Mouse (Mus musculus) hindbrain, embryonic 13.5 days (tissue): ENCODE results near the gene Klhl8. TPM values are rescaled to one million over a fixed set of nuclear protein-coding genes. Genes with fewer than 3 reads are reported as not detected.

ENCODE experiments used
- ATAC-seq: fragments of 200-750 bp; cut with Nextera tagmentation; 2 replicates; pipeline ENCODE4 v1.8.0; 2017; ENCODE audit warnings: moderate TSS enrichment; ENCODE audit not compliant: low FRiP score
- H3K27ac ChIP-seq: fragments of 300-500 bp; sonication (generic); 2 replicates; pipeline ENCODE4 v1.5.1; 2015; ENCODE audit warnings: inconsistent platforms, mild to moderate bottlenecking, moderate library complexity
- H3K27me3 ChIP-seq: fragments of 300-500 bp; sonication (generic); 2 replicates; pipeline ENCODE4 v1.6.1; 2015; ENCODE audit warnings: mild to moderate bottlenecking, inconsistent platforms
- H3K36me3 ChIP-seq: fragments of 300-500 bp; sonication (generic); 2 replicates; pipeline ENCODE4 v1.6.1; 2015; ENCODE audit warnings: mild to moderate bottlenecking, inconsistent platforms
- H3K4me1 ChIP-seq: fragments of 300-500 bp; sonication (generic); replicated peaks from 2 replicates; pipeline ENCODE4 v1.6.1; 2015; ENCODE audit warnings: inconsistent platforms
- H3K4me2 ChIP-seq: fragments of 300-500 bp; sonication (generic); 2 replicates; pipeline ENCODE4 v1.6.1; 2015; ENCODE audit warnings: inconsistent platforms, mild to moderate bottlenecking, moderate library complexity
- H3K4me3 ChIP-seq: fragments of 300-500 bp; sonication (generic); 2 replicates; pipeline ENCODE4 v1.5.1; 2015; ENCODE audit warnings: mild to moderate bottlenecking, inconsistent platforms
- H3K9ac ChIP-seq: fragments of 300-500 bp; sonication (generic); 2 replicates; pipeline ENCODE4 v1.6.1; 2015; ENCODE audit warnings: mild to moderate bottlenecking, inconsistent platforms
- H3K9me3 ChIP-seq: fragments of 300-500 bp; sonication (generic); 2 replicates; pipeline ENCODE4 v1.6.1; 2016; ENCODE audit warnings: inconsistent platforms
- whole genome bisulfite sequencing: fragments of 180-500 bp; shearing (Covaris S2); methylation state at CpG from one replicate; pipeline ENCODE4 v1.1.7; 2015; 5-methylcytosine and 5-hydroxymethylcytosine counted together
- polyA plus RNA-seq: library from polyadenylated mRNA; unstranded; fragments of >200 nt; fragmentation: Nextera tagmentation; extraction: Ambion mirVana; gene quantifications from 2 replicates; pipeline ENCODE4 v1.2.1, GENCODE M21; 2015

Gene Klhl8
- polyA plus RNA-seq, 1 experiment from 2014 or later, result 31.9 TPM

DNA sequence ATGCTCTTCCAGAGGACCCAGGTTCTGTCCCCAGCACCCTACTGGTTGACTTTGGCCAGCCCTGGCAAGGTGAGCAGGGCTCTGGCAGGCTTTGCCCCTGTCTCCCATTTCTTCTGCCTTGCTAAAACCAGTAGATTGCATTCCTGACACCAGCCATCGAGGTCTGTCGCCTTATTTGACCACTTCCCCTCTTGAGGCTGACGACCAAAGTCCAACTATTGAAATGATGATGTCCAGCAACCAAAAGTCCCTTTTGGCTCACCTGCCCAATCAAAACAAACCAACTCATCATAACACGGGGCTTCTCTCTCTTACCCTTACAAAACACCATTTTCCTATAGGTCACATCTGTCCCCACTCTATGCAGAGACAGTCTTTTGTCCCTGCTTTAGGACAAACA lies 2.1 kb upstream of the Klhl8 start:
- Histone ChIP-seq H3K36me3 (no peaks in the 10 kb centered on the region), H3K27me3 (peaks cover 8% of the 10 kb centered on the region; the same call in 1 of the 2 replicates), H3K4me2 (no peak overlapping the region), H3K4me1 (peaks cover 6% of the 10 kb centered on the region), H3K9me3 (no peaks in the 10 kb centered on the region), H3K4me3 (no peak overlapping the region), H3K9ac (no peak overlapping the region), H3K27ac (no peak overlapping the region)
- ATAC-seq, result no peak
- 72% methylated on average over 4 of the region's 4 CpGs for WGBS

DNA sequence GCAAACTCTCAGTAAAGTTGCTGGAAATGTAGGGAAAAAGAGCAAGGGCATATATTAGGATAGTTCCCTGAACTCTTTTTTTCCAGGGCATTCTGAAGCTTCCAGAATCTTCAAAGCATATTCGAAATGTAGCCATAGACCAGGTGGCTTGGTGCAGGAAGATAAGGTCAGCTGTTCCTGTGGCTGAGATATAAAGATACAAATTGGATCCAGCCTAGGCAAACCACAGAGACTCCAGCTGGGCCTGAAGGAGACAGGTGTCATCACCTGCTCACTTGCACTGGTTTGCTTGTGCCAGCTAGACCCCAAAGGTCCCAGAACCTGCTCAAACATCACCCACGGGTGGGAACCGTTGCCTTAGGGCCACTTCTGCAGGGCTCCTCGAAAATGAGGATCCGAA lies 496 bp upstream of the Klhl8 start:
- H3K9ac ChIP-seq, result no peak overlapping the region
- H3K4me3 ChIP-seq, result 0 out of 2 replicates have a peak overlapping the region, but pooled peaks have one; percentile 74
- no peak; the same call in 1 of the 2 replicates for ATAC-seq
- WGBS, result 93% methylated on average over 5 of the region's 5 CpGs
- H3K9me3 ChIP-seq, result no peaks in the 10 kb centered on the region
- peak overlapping the region; percentile 69; the same call in 1 of the 2 replicates for H3K4me2 ChIP-seq
- no peaks in the 10 kb centered on the region for H3K36me3 ChIP-seq
- no peak overlapping the region for H3K27ac ChIP-seq
- H3K27me3 ChIP-seq, result peaks cover 8% of the 10 kb centered on the region; the same call in 1 of the 2 replicates
- H3K4me1 ChIP-seq, result peaks cover 3% of the 10 kb centered on the region

- no peak overlapping the region for H3K27ac ChIP-seq
- peak overlapping the region; percentile 69 for H3K4me2 ChIP-seq
- peaks cover 8% of the 10 kb centered on the region; the same call in 1 of the 2 replicates for H3K27me3 ChIP-seq
- H3K4me3 ChIP-seq, result peak overlapping the region; percentile 74
- no peaks in the 10 kb centered on the region for H3K9me3 ChIP-seq
- WGBS, result 16% methylated on average over 8 of the region's 9 CpGs
- H3K4me1 ChIP-seq, result peaks cover 3% of the 10 kb centered on the region
- peak overlapping the region; percentile 87 for H3K9ac ChIP-seq
- H3K36me3 ChIP-seq, result no peaks in the 10 kb centered on the region
- ATAC-seq, result no peak
Measured at GRCm38 (mm10) chr5:103910156-103910555, 903 bp downstream of the Klhl8 start.

GRCm38 (mm10) chr5:103909466-103909865 lies 1.6 kb downstream of the Klhl8 start:
- Histone ChIP-seq H3K36me3 (no peaks in the 10 kb centered on the region), H3K4me3 (no peak overlapping the region), H3K27ac (no peak overlapping the region), H3K4me1 (peaks cover 3% of the 10 kb centered on the region), H3K4me2 (peak overlapping the region; percentile 69; the same call in 1 of the 2 replicates), H3K27me3 (peaks cover 8% of the 10 kb centered on the region; the same call in 1 of the 2 replicates), H3K9me3 (no peaks in the 10 kb centered on the region), H3K9ac (no peak overlapping the region)
- 83% methylated on average over 3 of the region's 3 CpGs for WGBS
- no peak for ATAC-seq

DNA sequence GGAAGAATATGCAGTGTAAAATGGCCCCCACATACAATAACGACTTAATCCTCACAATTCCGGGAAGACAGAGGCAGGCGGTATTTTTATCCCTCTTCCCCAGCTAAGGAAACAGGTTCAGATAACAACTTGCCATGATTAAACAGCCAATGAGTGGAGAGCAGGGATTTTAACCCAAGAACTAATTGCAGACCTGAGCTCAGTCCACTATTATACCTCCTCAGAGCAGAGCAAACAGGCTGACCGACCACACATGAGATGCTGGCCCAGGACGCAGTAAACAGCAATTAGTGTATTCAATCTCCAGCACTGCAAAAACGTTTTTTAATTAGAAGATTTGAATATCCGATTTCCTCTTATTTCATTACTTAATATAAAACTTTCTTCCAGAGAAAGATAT lies 2.2 kb downstream of the Klhl8 start:
- ATAC-seq, result no peak
- 76% methylated on average over 7 of the region's 7 CpGs for WGBS
- Histone ChIP-seq H3K9ac (no peak overlapping the region), H3K27ac (no peak overlapping the region), H3K27me3 (peaks cover 8% of the 10 kb centered on the region; the same call in 1 of the 2 replicates), H3K4me2 (no peak overlapping the region), H3K4me1 (peaks cover 3% of the 10 kb centered on the region), H3K36me3 (no peaks in the 10 kb centered on the region), H3K4me3 (no peak overlapping the region), H3K9me3 (no peaks in the 10 kb centered on the region)

GRCm38 (mm10) chr5:103907844-103908243 lies 3.2 kb downstream of the Klhl8 start:
- no peaks in the 10 kb centered on the region for H3K36me3 ChIP-seq
- H3K9ac ChIP-seq, result no peak overlapping the region
- 86% methylated on average over 4 of the region's 4 CpGs for WGBS

GRCm38 (mm10) chr5:103906173-103906572 lies 4.9 kb downstream of the Klhl8 start:
- Histone ChIP-seq H3K9me3 (no peaks in the 10 kb centered on the region), H3K27me3 (no peaks in the 10 kb centered on the region), H3K9ac (no peak overlapping the region), H3K27ac (no peak overlapping the region), H3K4me3 (no peak overlapping the region), H3K4me1 (peaks cover 3% of the 10 kb centered on the region), H3K4me2 (no peak overlapping the region), H3K36me3 (no peaks in the 10 kb centered on the region)
- no peak for ATAC-seq
- WGBS, result 94% methylated on average over 6 of the region's 6 CpGs

More at GRCm38 (mm10) chr5:103907844-103908243, 3.2 kb downstream of the Klhl8 start:
- H3K4me1 ChIP-seq, result peaks cover 3% of the 10 kb centered on the region
- ATAC-seq, result no peak
- H3K4me3 ChIP-seq, result no peak overlapping the region
- no peak overlapping the region for H3K27ac ChIP-seq
- no peak overlapping the region for H3K4me2 ChIP-seq
- no peaks in the 10 kb centered on the region for H3K9me3 ChIP-seq
- H3K27me3 ChIP-seq, result no peaks in the 10 kb centered on the region

- no peaks in the 10 kb centered on the region for H3K36me3 ChIP-seq
- no peak overlapping the region for H3K9ac ChIP-seq
- no peaks in the 10 kb centered on the region for H3K27me3 ChIP-seq
- H3K27ac ChIP-seq, result no peak overlapping the region
- H3K4me2 ChIP-seq, result no peak overlapping the region
- H3K9me3 ChIP-seq, result no peaks in the 10 kb centered on the region
- WGBS, result 11% methylated on average over 1 of the region's 1 CpGs
- no peak overlapping the region for H3K4me3 ChIP-seq
- ATAC-seq, result no peak
- H3K4me1 ChIP-seq, result no peaks in the 10 kb centered on the region; the same call in 1 of the 2 replicates
Measured at GRCm38 (mm10) chr5:103898310-103898709, 12.7 kb downstream of the Klhl8 start.

DNA sequence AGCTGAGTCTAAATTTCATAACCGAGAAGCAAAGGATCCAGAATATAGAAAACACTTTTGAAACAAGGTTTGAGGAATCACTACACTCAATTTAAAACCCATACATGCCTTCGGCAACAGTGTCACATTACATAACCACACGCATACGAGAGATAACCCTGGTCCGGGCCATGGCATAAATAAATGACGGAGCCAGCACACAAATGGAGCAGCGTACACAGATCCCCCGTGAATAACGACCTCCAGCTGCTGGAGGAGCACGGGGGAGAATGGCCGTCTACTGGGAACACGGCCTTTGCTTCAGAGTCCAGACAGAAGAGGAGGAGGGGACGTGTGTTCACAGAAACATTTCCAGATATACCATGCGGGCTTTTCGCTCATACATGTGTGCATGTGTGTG lies 21.3 kb downstream of the Klhl8 start:
- no peaks in the 10 kb centered on the region for H3K9me3 ChIP-seq
- H3K27me3 ChIP-seq, result no peaks in the 10 kb centered on the region
- no peak overlapping the region for H3K9ac ChIP-seq
- peaks cover 5% of the 10 kb centered on the region; the same call in 1 of the 2 replicates for H3K4me1 ChIP-seq
- no peak for ATAC-seq
- H3K4me3 ChIP-seq, result no peak overlapping the region
- 60% methylated on average over 15 of the region's 15 CpGs for WGBS
- no peak overlapping the region for H3K27ac ChIP-seq
- H3K4me2 ChIP-seq, result no peak overlapping the region
- peaks cover 11% of the 10 kb centered on the region for H3K36me3 ChIP-seq

DNA sequence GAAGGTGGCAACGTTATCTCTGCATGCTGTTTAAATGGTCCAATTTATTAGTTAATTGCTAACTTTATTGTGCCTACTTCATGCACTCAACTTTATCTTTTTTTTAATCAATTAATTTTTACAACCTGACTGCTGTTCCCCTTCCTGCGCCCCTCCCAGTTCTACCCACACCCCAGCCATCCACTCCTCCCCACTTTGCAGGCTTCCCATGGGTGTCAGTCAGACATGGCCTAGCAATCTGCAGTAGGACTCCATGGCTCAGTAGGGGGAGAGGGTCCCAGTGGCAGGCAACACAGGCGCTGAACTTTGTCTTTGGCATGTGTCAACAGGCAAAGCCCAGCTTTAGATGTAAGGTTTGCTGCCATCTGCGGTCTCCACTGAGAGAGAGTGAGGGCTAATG lies 47.3 kb downstream of the Klhl8 start:
- H3K4me2 ChIP-seq, result no peak overlapping the region
- ATAC-seq, result no peak

GRCm38 (mm10) chr5:103860622-103861021 lies 50.4 kb downstream of the Klhl8 start:
- H3K27me3 ChIP-seq, result no peaks in the 10 kb centered on the region
- no peak overlapping the region for H3K27ac ChIP-seq
- no peak overlapping the region for H3K9ac ChIP-seq
- peaks cover 38% of the 10 kb centered on the region for H3K36me3 ChIP-seq
- no peaks in the 10 kb centered on the region for H3K9me3 ChIP-seq
- ATAC-seq, result no peak
- WGBS, result 92% methylated on average over 11 of the region's 11 CpGs
- H3K4me2 ChIP-seq, result no peak overlapping the region
- no peak overlapping the region for H3K4me3 ChIP-seq
- H3K4me1 ChIP-seq, result peaks cover 3% of the 10 kb centered on the region

More for the DNA sequence above, 47.3 kb downstream of the Klhl8 start:
- Histone ChIP-seq H3K27ac (no peak overlapping the region), H3K4me1 (no peaks in the 10 kb centered on the region), H3K9me3 (no peaks in the 10 kb centered on the region), H3K4me3 (no peak overlapping the region), H3K9ac (no peak overlapping the region), H3K27me3 (no peaks in the 10 kb centered on the region), H3K36me3 (peaks cover 63% of the 10 kb centered on the region)
- WGBS, result 93% methylated on average over 4 of the region's 4 CpGs

DNA sequence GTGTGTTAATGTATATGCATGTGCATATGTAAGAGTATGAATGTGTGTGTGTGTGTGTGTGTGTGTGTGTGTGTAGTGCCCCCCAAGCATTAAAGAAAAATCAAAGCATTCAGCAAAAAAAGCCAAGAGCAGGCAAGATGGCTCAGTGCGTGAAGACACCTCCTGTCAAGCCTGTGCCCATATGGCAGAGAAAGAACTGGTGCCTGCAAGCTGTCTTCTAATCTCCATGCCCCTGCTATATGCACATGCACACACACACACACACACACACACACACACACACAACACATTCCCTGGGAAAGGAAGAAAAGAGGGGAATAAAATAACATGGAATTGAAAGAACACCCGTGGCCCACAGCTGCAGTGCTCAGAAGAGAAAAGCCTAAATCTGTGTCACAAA lies 53.9 kb downstream of the Klhl8 start:
- Histone ChIP-seq H3K9ac (no peak overlapping the region), H3K4me1 (peaks cover 21% of the 10 kb centered on the region), H3K4me3 (no peak overlapping the region), H3K27me3 (no peaks in the 10 kb centered on the region), H3K27ac (no peak overlapping the region), H3K36me3 (peaks cover 14% of the 10 kb centered on the region), H3K4me2 (no peak overlapping the region), H3K9me3 (no peaks in the 10 kb centered on the region)
- ATAC-seq, result no peak
- 69% methylated on average over 2 of the region's 2 CpGs for WGBS

DNA sequence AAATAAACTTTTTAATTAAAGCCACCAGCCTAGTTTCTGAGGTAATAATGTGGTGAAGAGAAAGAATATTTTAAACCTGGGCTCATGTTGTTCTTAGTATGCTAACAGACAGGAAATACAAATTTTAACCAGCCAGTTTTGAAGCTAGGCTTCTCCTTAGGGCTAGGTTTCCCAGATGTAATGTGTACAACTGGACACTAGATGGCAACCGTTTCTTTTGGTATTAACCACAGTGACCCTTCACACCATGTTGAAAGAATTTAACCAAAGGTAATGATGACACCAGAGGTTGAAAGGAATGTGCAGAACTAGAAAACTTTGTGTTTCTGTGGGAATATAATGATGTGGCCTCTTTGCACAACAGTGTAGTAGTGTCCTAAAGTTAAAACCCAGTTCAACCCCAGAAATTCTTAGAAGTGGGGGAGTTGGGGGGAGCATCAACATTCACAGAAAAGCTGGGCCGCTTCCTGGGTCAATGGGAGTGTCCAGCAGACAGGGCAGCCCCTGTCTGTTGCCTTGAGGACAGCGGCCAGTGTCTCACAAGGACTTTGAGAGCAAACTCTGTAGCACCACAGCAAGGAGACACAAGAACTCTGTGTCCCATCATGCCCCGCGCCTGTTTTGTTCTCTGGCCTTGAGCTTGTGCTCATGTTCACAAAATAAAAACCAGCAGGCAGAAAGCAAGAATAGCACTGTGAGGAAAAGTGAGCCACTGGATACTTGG lies 54.6 kb downstream of the Klhl8 start:
- Histone ChIP-seq H3K9ac (no peak overlapping the region), H3K27me3 (no peaks in the 10 kb centered on the region), H3K27ac (no peak overlapping the region), H3K9me3 (no peaks in the 10 kb centered on the region), H3K36me3 (peaks cover 10% of the 10 kb centered on the region), H3K4me2 (no peak overlapping the region), H3K4me1 (peaks cover 21% of the 10 kb centered on the region), H3K4me3 (no peak overlapping the region)
- 69% methylated on average over 5 of the region's 5 CpGs for WGBS
- ATAC-seq, result no peak
